Mouse (Mus musculus) heart, postnatal 0 days (tissue): ENCODE measurements at regions not wholly inside any gene's neighbourhood (a gene's known extent, or its start where the extent isn't known, plus 50 kb on each side); places are given as distances from the start of the nearest gene placed in this dataset.

Source experiments
- ATAC-seq: fragments of 200-750 bp; cut with Nextera tagmentation; 2 replicates; pipeline ENCODE4 v1.8.0; 2017; ENCODE audit warnings: low read depth, moderate number of reproducible peaks, moderate library complexity; ENCODE audit not compliant: insufficient read depth
- DNase-seq: peaks from one replicate; pipeline ENCODE4 v3.0.0-alpha.2; 2016; ENCODE audit warnings: low spot score
- H3K27ac ChIP-seq: fragments of 300-500 bp; sonication (generic); 2 replicates; pipeline ENCODE4 v1.5.1; 2014; ENCODE audit warnings: low read depth, mild to moderate bottlenecking
- H3K27me3 ChIP-seq: fragments of 300-500 bp; sonication (generic); 2 replicates; pipeline ENCODE4 v1.6.1; 2014; ENCODE audit warnings: low read length, mixed read lengths; ENCODE audit not compliant: control insufficient read depth, insufficient read depth
- H3K36me3 ChIP-seq: fragments of 300-500 bp; sonication (generic); replicated peaks from 2 replicates; pipeline ENCODE4 v1.6.1; 2014; ENCODE audit warnings: low read length, mixed read lengths; ENCODE audit not compliant: control insufficient read depth, insufficient read depth
- H3K4me1 ChIP-seq: fragments of 300-500 bp; sonication (generic); 2 replicates; pipeline ENCODE4 v1.6.1; 2014; ENCODE audit warnings: antibody characterized with exemption; ENCODE audit not compliant: control insufficient read depth, insufficient read depth
- H3K4me2 ChIP-seq: fragments of 300-500 bp; sonication (generic); 2 replicates; pipeline ENCODE4 v1.6.1; 2014; ENCODE audit warnings: low read depth, mild to moderate bottlenecking, low read length, moderate library complexity
- H3K4me3 ChIP-seq: fragments of 300-500 bp; sonication (generic); 2 replicates; pipeline ENCODE4 v1.5.1; 2014; ENCODE audit warnings: low read depth, low read length
- H3K9ac ChIP-seq: fragments of 300-500 bp; sonication (generic); replicated peaks from 2 replicates; pipeline ENCODE4 v1.6.1; 2014; ENCODE audit warnings: low read depth, low read length, mixed read lengths
- H3K9me3 ChIP-seq: fragments of 300-500 bp; sonication (generic); replicated peaks from 2 replicates; pipeline ENCODE4 v1.6.1; 2016; ENCODE audit warnings: low read length; ENCODE audit not compliant: control insufficient read depth
- CTCF ChIP-seq: IDR thresholded peaks from 2 replicates; pipeline ENCODE4 v1.5.1; 2016; ENCODE audit warnings: antibody characterized with exemption, control low read depth, low read depth
- EP300 ChIP-seq: IDR thresholded peaks from 2 replicates; pipeline ENCODE4 v1.6.1; 2016; ENCODE audit warnings: antibody characterized with exemption, low read depth
- WGBS: fragments of 180-500 bp; shearing (Covaris S2); extraction: QIAGEN DNeasy Blood & Tissue Kit; methylation state at CpG from one replicate; pipeline ENCODE4 v1.1.7; 2014; 5-methylcytosine and 5-hydroxymethylcytosine counted together

DNA sequence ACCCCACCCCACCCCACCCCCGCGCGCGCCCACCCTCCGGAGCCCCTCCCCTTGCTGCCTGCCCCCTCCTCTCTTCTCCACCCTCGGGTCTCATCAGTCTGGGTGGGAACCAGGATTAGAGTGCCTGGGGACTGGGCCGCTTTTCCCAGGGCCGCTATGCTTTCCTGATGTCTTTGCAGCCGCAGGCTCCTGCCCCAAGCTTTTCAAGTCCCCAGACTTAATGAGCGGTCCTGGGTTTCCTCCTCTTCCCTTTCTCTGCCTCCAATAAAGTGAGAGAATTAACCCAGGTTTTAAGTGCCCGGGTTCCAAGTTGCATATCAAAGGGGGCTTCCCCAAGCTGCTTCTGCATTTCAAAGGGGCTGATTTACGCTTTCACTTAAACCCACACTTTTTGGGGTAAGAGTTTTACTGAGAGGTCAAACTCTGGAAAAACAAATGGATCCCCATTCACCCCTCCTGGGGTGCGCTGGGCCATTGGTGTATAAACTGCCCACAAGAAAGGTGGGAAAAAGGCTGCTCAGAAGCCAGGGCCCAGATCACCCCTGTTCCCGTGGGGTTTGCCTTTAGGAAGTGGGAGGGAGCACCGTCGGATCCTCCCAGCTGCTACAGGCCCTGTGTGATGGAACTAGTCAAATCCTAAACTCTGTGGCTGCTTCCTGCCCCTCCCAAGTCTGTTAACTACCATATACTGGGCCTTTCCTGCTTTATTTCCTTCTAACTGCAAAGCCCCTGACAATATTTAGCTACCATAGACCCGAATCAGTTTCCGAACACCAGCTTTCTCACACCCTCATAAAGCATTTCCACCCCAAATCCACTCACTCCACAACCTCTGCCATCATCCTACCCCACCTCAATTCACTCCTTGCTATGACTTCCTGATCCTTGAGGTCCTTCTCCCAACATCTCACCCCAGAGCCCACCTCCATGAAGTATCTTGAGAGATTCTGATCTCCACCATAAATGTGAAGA lies 89.4 kb downstream of the Zfp36l1 start:
- H3K4me1 ChIP-seq, result peaks cover 28% of the 10 kb centered on the region
- TF ChIP-seq EP300 (no peak), CTCF (no peak)
- DNase-seq (peak; percentile 51), ATAC-seq (peak; percentile 32; the same call in 1 of the 2 replicates)
- 0 out of 2 replicates have a peak overlapping the region, but pooled peaks have one; percentile 13 for H3K4me2 ChIP-seq
- WGBS, result 43% methylated on average over 18 of the region's 18 CpGs
- H3K36me3 ChIP-seq, result no peaks in the 10 kb centered on the region
- H3K9me3 ChIP-seq, result no peaks in the 10 kb centered on the region
- no peak overlapping the region; the same call in 1 of the 2 replicates for H3K9ac ChIP-seq
- no peak overlapping the region for H3K4me3 ChIP-seq
- peak overlapping the region; percentile 21 for H3K27ac ChIP-seq
- no peaks in the 10 kb centered on the region for H3K27me3 ChIP-seq

DNA sequence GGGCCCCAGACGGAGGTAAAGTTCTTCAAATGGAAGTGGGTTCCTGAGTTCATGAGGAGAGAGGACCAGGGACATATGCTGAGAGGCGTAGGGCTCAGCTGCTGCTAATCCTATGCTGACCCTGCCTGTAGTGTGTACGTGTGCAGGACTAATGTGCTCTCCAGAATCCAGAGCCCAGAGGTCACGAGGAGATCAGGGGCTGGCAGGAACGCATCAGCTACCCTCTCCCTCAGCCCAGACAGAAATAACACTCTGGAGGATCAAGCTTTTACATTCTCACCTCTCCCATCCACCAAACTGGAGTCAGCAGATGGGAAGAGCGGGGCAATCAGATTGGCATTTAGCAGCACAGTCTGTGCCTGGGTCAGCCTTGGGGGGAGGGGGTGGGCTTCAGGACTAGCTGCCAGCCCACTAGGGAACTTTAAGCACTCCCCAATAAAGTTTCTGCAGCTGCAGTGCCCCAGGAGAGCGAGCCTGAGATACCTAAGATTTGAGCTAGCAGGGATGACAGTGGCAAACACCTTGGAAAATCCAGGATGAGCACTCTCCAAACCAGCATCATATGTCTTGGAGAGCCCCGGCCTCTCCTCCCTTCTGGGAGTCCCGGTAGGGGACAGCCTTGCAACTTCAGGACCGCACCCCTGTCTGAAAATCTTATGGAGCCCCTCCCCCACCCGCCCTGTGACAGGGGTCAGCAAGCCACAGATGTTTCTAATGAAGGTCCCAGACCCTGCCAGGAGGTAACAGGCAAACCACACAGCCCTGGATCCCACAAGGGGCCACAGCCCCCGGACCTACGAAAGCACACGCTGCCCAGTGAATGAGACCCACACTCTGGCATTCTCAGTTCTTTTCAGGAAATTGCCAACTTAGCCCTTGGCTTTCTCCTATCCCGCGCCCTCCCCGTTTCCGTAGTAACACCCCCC lies 90.4 kb downstream of the Zfp36l1 start:
- H3K27me3 ChIP-seq, result no peaks in the 10 kb centered on the region
- TF ChIP-seq EP300 (no peak), CTCF (no peak)
- no peaks in the 10 kb centered on the region for H3K9me3 ChIP-seq
- no peaks in the 10 kb centered on the region for H3K36me3 ChIP-seq
- no peak overlapping the region for H3K9ac ChIP-seq
- no peak for ATAC-seq
- WGBS, result 40% methylated on average over 18 of the region's 18 CpGs
- peaks cover 38% of the 10 kb centered on the region for H3K4me1 ChIP-seq
- no peak for DNase-seq
- no peak overlapping the region for H3K4me3 ChIP-seq
- 0 out of 2 replicates have a peak overlapping the region, but pooled peaks have one; percentile 21 for H3K27ac ChIP-seq
- peak overlapping the region; percentile 13; the same call in 1 of the 2 replicates for H3K4me2 ChIP-seq

DNA sequence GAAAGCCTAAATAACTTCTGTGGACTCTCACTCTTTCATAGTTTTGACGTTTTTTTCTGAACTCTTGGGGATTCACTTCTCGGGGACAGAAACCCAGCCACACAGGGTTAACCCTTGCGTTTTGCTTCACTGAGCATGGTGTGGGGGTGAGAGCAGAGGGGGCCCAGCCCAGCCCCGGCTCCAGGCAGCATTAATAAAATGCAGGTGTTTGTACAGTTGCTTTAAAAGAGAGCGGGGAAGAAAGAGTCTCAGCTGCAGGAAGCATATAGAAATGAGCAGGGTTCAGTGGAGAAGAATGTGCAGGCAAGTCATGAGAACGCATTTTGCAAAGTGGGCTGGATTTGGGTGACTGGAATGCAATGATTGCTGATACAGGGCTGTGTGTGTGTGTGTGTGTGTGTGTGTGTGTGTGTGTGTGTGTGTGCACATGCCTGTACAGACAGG lies 91.8 kb downstream of the Zfp36l1 start:
- H3K4me3 ChIP-seq, result no peak overlapping the region
- TF ChIP-seq EP300 (no peak), CTCF (no peak)
- peaks cover 45% of the 10 kb centered on the region for H3K4me1 ChIP-seq
- no peak overlapping the region for H3K4me2 ChIP-seq
- no peaks in the 10 kb centered on the region for H3K27me3 ChIP-seq
- H3K27ac ChIP-seq, result no peak overlapping the region
- no peak for DNase-seq
- H3K9me3 ChIP-seq, result no peaks in the 10 kb centered on the region
- no peak overlapping the region for H3K9ac ChIP-seq
- ATAC-seq, result no peak
- 42% methylated on average over 6 of the region's 6 CpGs for WGBS
- no peaks in the 10 kb centered on the region for H3K36me3 ChIP-seq

GRCm38 (mm10) chr12:80018086-80018485 lies 94.7 kb downstream of the Zfp36l1 start:
- H3K4me2 ChIP-seq, result no peak overlapping the region
- DNase-seq (no peak), ATAC-seq (no peak)
- H3K36me3 ChIP-seq, result no peaks in the 10 kb centered on the region
- no peak overlapping the region for H3K4me3 ChIP-seq
- no peak overlapping the region for H3K9ac ChIP-seq
- H3K27ac ChIP-seq, result peak overlapping the region; percentile 53
- H3K27me3 ChIP-seq, result no peaks in the 10 kb centered on the region
- WGBS, result 28% methylated on average over 8 of the region's 8 CpGs
- TF ChIP-seq CTCF (no peak), EP300 (no peak)
- H3K4me1 ChIP-seq, result peaks cover 55% of the 10 kb centered on the region
- no peaks in the 10 kb centered on the region for H3K9me3 ChIP-seq

DNA sequence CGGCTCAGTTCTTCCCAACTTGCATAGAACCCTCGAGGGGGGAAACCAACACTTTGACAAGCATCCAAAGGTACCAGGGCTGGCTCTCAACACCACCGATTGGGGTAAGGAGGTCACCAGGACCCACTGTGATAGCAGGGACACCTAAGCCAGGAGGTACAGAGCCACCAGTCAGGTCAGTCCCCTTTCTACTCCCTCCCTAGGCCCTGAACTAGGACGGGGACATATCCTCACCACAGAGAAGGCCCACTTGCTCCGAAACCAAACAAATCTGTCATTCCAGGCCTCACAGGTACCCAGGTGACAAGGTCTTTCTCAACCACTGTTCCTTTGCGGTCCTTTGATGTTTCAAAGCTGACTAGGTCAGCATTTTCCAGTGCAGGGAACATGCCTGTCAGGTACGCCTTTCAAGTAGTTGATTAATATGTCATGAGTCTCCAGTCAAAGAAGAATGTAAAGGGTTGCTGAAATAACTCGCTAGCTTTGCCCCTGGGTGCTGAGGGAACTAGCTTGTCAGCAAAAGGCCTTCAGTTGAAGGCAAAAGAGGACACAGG lies 95.4 kb downstream of the Zfp36l1 start:
- no peaks in the 10 kb centered on the region for H3K9me3 ChIP-seq
- WGBS, result 52% methylated on average over 8 of the region's 8 CpGs
- DNase-seq, result no peak

More for the DNA sequence above, 95.4 kb downstream of the Zfp36l1 start:
- no peak overlapping the region for H3K4me3 ChIP-seq
- TF ChIP-seq CTCF, result no peak
- TF ChIP-seq EP300, result no peak
- H3K36me3 ChIP-seq, result no peaks in the 10 kb centered on the region
- no peak for ATAC-seq
- H3K27me3 ChIP-seq, result no peaks in the 10 kb centered on the region
- no peak overlapping the region for H3K4me2 ChIP-seq
- H3K4me1 ChIP-seq, result peaks cover 53% of the 10 kb centered on the region
- no peak overlapping the region for H3K9ac ChIP-seq
- H3K27ac ChIP-seq, result peak overlapping the region; percentile 53
